Mouse (Mus musculus) forebrain, postnatal 0 days (tissue): ENCODE measurements around the gene Camta1. TPM values are rescaled to one million over a fixed set of nuclear protein-coding genes. Genes with fewer than 3 reads are reported as not detected.
A peak's percentile ranks its signal among the peaks of the same experiment; 100 is the strongest.

Source experiments
- ATAC-seq: fragments of 200-750 bp; cut with Nextera tagmentation; 2 replicates; pipeline ENCODE4 v1.8.0; 2017; ENCODE audit warnings: mild to moderate bottlenecking, moderate library complexity
- DNase-seq: peaks from one replicate; pipeline ENCODE4 v3.0.0-alpha.2; 2015
- H3K27ac ChIP-seq: fragments of 300-500 bp; sonication (generic); 2 replicates; pipeline ENCODE4 v1.5.1; 2014; ENCODE audit warnings: low read depth, mild to moderate bottlenecking, antibody characterized with exemption, low read length, moderate library complexity, mixed read lengths
- H3K27me3 ChIP-seq: fragments of 300-500 bp; sonication (generic); 2 replicates; pipeline ENCODE4 v1.6.1; 2014; ENCODE audit warnings: mild to moderate bottlenecking, low read length, mixed read lengths; ENCODE audit not compliant: insufficient read depth
- H3K36me3 ChIP-seq: fragments of 300-500 bp; sonication (generic); 2 replicates; pipeline ENCODE4 v1.6.1; 2014; ENCODE audit warnings: mild to moderate bottlenecking, moderate library complexity; ENCODE audit not compliant: insufficient read depth
- H3K4me1 ChIP-seq: fragments of 300-500 bp; sonication (generic); 2 replicates; pipeline ENCODE4 v1.6.1; 2014; ENCODE audit warnings: antibody characterized with exemption; ENCODE audit not compliant: insufficient read depth
- H3K4me2 ChIP-seq: fragments of 300-500 bp; sonication (generic); 2 replicates; pipeline ENCODE4 v1.6.1; 2014; ENCODE audit warnings: low read depth, mild to moderate bottlenecking, moderate library complexity
- H3K4me3 ChIP-seq: fragments of 300-500 bp; sonication (generic); 2 replicates; pipeline ENCODE4 v1.5.1; 2014; ENCODE audit warnings: low read depth, low read length, mixed read lengths
- H3K9ac ChIP-seq: fragments of 300-500 bp; sonication (generic); 2 replicates; pipeline ENCODE4 v1.6.1; 2014; ENCODE audit warnings: mild to moderate bottlenecking
- H3K9me3 ChIP-seq: fragments of 300-500 bp; sonication (generic); 2 replicates; pipeline ENCODE4 v1.6.1; 2016; ENCODE audit warnings: low read length
- CTCF ChIP-seq: sonication (generic); IDR thresholded peaks from 2 replicates; pipeline ENCODE4 v1.5.1; 2016; ENCODE audit warnings: antibody characterized with exemption, control low read depth, low read depth
- WGBS: fragments of 180-500 bp; shearing (Covaris S2); extraction: QIAGEN DNeasy Blood & Tissue Kit; methylation state at CpG from one replicate; pipeline ENCODE4 v1.1.7; 2014; 5-methylcytosine and 5-hydroxymethylcytosine counted together
- polyA plus RNA-seq: library from polyadenylated mRNA; unstranded; fragments of >200 nt; fragmentation: Nextera tagmentation; extraction: Ambion mirVana; gene quantifications from 2 replicates; pipeline ENCODE4 v1.2.1, GENCODE M21; 2015
- total RNA-seq: library from RNA; depleted of rRNA; stranded (reverse); fragments of >200 nt; gene quantifications from 2 replicates; pipeline ENCODE4 v1.2.3, GENCODE M21; 2014

Gene Camta1
- total and polyA plus RNA-seq, 2 experiments from 2014 or later, result 87.4 to 131 TPM

GRCm38 (mm10) chr4:151408246-151408645 is 453.4 kb downstream of the Camta1 start:
- H3K4me3 ChIP-seq, result no peak overlapping the region
- no peaks in the 10 kb centered on the region for H3K9me3 ChIP-seq
- peaks cover 17% of the 10 kb centered on the region for H3K27me3 ChIP-seq
- WGBS, result 95% methylated on average over 4 of the region's 4 CpGs
- no peaks in the 10 kb centered on the region for H3K36me3 ChIP-seq
- ATAC-seq, result no peak
- no peak overlapping the region for H3K9ac ChIP-seq
- peaks cover 10% of the 10 kb centered on the region; the same call in 1 of the 2 replicates for H3K4me1 ChIP-seq
- no peak for TF ChIP-seq CTCF
- no peak overlapping the region for H3K4me2 ChIP-seq
- no peak for DNase-seq
- no peak overlapping the region for H3K27ac ChIP-seq

- no peak; the same call in 1 of the 2 replicates for TF ChIP-seq CTCF
- no peak for ATAC-seq
- no peak overlapping the region for H3K4me3 ChIP-seq
- no peaks in the 10 kb centered on the region for H3K9me3 ChIP-seq
- peaks cover 9% of the 10 kb centered on the region; the same call in 1 of the 2 replicates for H3K4me1 ChIP-seq
- H3K9ac ChIP-seq, result no peak overlapping the region
- peaks cover 9% of the 10 kb centered on the region for H3K27me3 ChIP-seq
- H3K27ac ChIP-seq, result no peak overlapping the region
- no peak for DNase-seq
- no peak overlapping the region for H3K4me2 ChIP-seq
- no peaks in the 10 kb centered on the region for H3K36me3 ChIP-seq
- WGBS, result 98% methylated on average over 2 of the region's 2 CpGs
These were observed 454.5 kb downstream of the Camta1 start for GRCm38 (mm10) chr4:151407129-151407528.

- H3K9ac ChIP-seq, result no peak overlapping the region
- no peak overlapping the region for H3K4me3 ChIP-seq
- H3K9me3 ChIP-seq, result no peaks in the 10 kb centered on the region
- WGBS, result 76% methylated on average over 17 of the region's 17 CpGs
- no peak for TF ChIP-seq CTCF
- H3K36me3 ChIP-seq, result no peaks in the 10 kb centered on the region
- no peak for DNase-seq
- no peak for ATAC-seq
- H3K4me1 ChIP-seq, result no peaks in the 10 kb centered on the region
- peaks cover 10% of the 10 kb centered on the region for H3K27me3 ChIP-seq
- no peak overlapping the region for H3K4me2 ChIP-seq
- no peak overlapping the region for H3K27ac ChIP-seq
These were observed 457.0 kb downstream of the Camta1 start for GRCm38 (mm10) chr4:151404581-151405256.

GRCm38 (mm10) chr4:151401685-151402397 is 459.8 kb downstream of the Camta1 start:
- TF ChIP-seq CTCF, result no peak
- Histone ChIP-seq H3K27me3 (peaks cover 10% of the 10 kb centered on the region), H3K27ac (no peak overlapping the region), H3K9ac (no peak overlapping the region), H3K36me3 (no peaks in the 10 kb centered on the region), H3K4me3 (no peak overlapping the region), H3K4me2 (no peak overlapping the region), H3K4me1 (no peaks in the 10 kb centered on the region), H3K9me3 (0 out of 2 replicates have a peak, but pooled peaks cover 5% of the 10 kb centered on the region)
- ATAC-seq (no peak), DNase-seq (no peak)
- 91% methylated on average over 22 of the region's 22 CpGs for WGBS

- no peaks in the 10 kb centered on the region for H3K4me1 ChIP-seq
- 59% methylated on average over 7 of the region's 7 CpGs for WGBS
- H3K9ac ChIP-seq, result no peak overlapping the region
- H3K4me2 ChIP-seq, result no peak overlapping the region
- peaks cover 5% of the 10 kb centered on the region; the same call in 1 of the 2 replicates for H3K27me3 ChIP-seq
- H3K4me3 ChIP-seq, result no peak overlapping the region
- ATAC-seq, result peak; percentile 95
- peak; percentile 17 for DNase-seq
- no peak for TF ChIP-seq CTCF
- H3K27ac ChIP-seq, result no peak overlapping the region
- 0 out of 2 replicates have a peak, but pooled peaks cover 5% of the 10 kb centered on the region for H3K9me3 ChIP-seq
- H3K36me3 ChIP-seq, result no peaks in the 10 kb centered on the region
These were observed 465.1 kb downstream of the Camta1 start for GRCm38 (mm10) chr4:151396536-151396935.

GRCm38 (mm10) chr4:151389345-151389744 is 472.3 kb downstream of the Camta1 start:
- DNase-seq (no peak), ATAC-seq (peak; percentile 25; the same call in 1 of the 2 replicates)
- no peak overlapping the region for H3K4me3 ChIP-seq
- no peak overlapping the region for H3K27ac ChIP-seq
- WGBS, result 28% methylated on average over 11 of the region's 11 CpGs
- no peaks in the 10 kb centered on the region for H3K27me3 ChIP-seq
- no peak for TF ChIP-seq CTCF
- no peaks in the 10 kb centered on the region for H3K9me3 ChIP-seq
- no peaks in the 10 kb centered on the region for H3K36me3 ChIP-seq
- no peak overlapping the region for H3K9ac ChIP-seq
- peaks cover 13% of the 10 kb centered on the region for H3K4me1 ChIP-seq
- no peak overlapping the region for H3K4me2 ChIP-seq
